In genomic region chr10:51257587-51258049, GRCm38 (mm10) we compare ENCODE assay signal across 14 mouse cellular contexts.
A peak's percentile ranks its signal among the peaks of the same experiment; 100 is the strongest.
DNase-seq lines count a peak whose midpoint lies in the region; ATAC-seq lines count a peak whose summit lies in the region.
"Had no signal": no experiment of that assay in that cellular context is flagged by ENCODE, and none has a peak within 500 bp of the region (broad histone marks: within the 10 kb centered on the region; RNA-seq: fewer than 3 reads in every experiment).

No protein-coding gene starts in this region.

- H3K4me2 ChIP-seq in forebrain, embryonic 12.5 days: no peak overlapping the region
- H3K4me2 ChIP-seq in hindbrain, embryonic 14.5 days (replicated peaks): no peak overlapping the region
- H3K4me2 ChIP-seq in neural tube, embryonic 11.5 days (ENCODE audit: low read depth): no peak overlapping the region
- H3K4me2 ChIP-seq in intestine, embryonic 15.5 days (replicated peaks): no peak overlapping the region
- H3K4me2 ChIP-seq: embryonic facial prominence, embryonic 15.5 days; heart, embryonic 15.5 days; liver, embryonic 12.5 days had no signal

- no peak overlapping the region for H3K4me3 ChIP-seq in forebrain, embryonic 12.5 days (replicated peaks)
- no peak overlapping the region for H3K4me3 ChIP-seq in hindbrain, embryonic 14.5 days (replicated peaks; ENCODE audit: low read length)
- no peak overlapping the region for H3K4me3 ChIP-seq in neural tube, embryonic 11.5 days (ENCODE audit: low read depth, low read length)
- H3K4me3 ChIP-seq in intestine, embryonic 15.5 days (replicated peaks): no peak overlapping the region
- H3K4me3 ChIP-seq: embryonic facial prominence, embryonic 15.5 days; heart, embryonic 15.5 days; liver, embryonic 12.5 days had no signal

- no peak overlapping the region for H3K27ac ChIP-seq in forebrain, embryonic 12.5 days
- H3K27ac ChIP-seq in hindbrain, embryonic 14.5 days: no peak overlapping the region
- H3K27ac ChIP-seq in neural tube, embryonic 11.5 days (ENCODE audit: low read depth, low read length): no peak overlapping the region
- no peak overlapping the region for H3K27ac ChIP-seq in intestine, embryonic 15.5 days
- H3K27ac ChIP-seq: embryonic facial prominence, embryonic 15.5 days; heart, embryonic 15.5 days; liver, embryonic 12.5 days had no signal

- peak; percentile 69 for DNase-seq in embryo, embryonic 11 days
- DNase-seq in hindbrain, embryonic 14.5 days (ENCODE audit: low spot score): no peak
- DNase-seq in neural tube, embryonic 11.5 days (ENCODE audit: low spot score): peak; percentile 55
- no peak for DNase-seq in frontal cortex, postnatal 14 days (ENCODE audit: low spot score in 2 of 2)
- DNase-seq in adrenal gland, adult 18-20 months (ENCODE audit: low spot score in 2 of 2): no peak
- no peak for DNase-seq in kidney, adult 8-10 months
- DNase-seq: cerebellum, adult 9-11 months; kidney, postnatal 14 days; left cerebral cortex, postnatal 4 days had no signal

- H3K36me3 ChIP-seq in forebrain, embryonic 12.5 days (replicated peaks): no peaks in the 10 kb centered on the region
- H3K36me3 ChIP-seq in hindbrain, embryonic 14.5 days (replicated peaks; ENCODE audit: control insufficient read depth, insufficient read depth): no peaks in the 10 kb centered on the region
- no peaks in the 10 kb centered on the region for H3K36me3 ChIP-seq in neural tube, embryonic 11.5 days (ENCODE audit: control insufficient read depth, insufficient read depth, low read length)
- no peaks in the 10 kb centered on the region for H3K36me3 ChIP-seq in intestine, embryonic 15.5 days
- H3K36me3 ChIP-seq: embryonic facial prominence, embryonic 15.5 days; heart, embryonic 15.5 days; liver, embryonic 12.5 days had no signal

- peak; percentile 83 for ATAC-seq in forebrain, embryonic 12.5 days (ENCODE audit: low FRiP score)
- peak; percentile 79 for ATAC-seq in hindbrain, embryonic 14.5 days (ENCODE audit: low FRiP score)
- peak; percentile 69 for ATAC-seq in neural tube, embryonic 11.5 days (ENCODE audit: insufficient read depth, low FRiP score, low TSS enrichment)
- ATAC-seq in intestine, embryonic 15.5 days: no peak
- ATAC-seq: liver, embryonic 12.5 days had no signal

- peaks cover 9% of the 10 kb centered on the region for H3K4me1 ChIP-seq in forebrain, embryonic 12.5 days
- H3K4me1 ChIP-seq in hindbrain, embryonic 14.5 days (replicated peaks; ENCODE audit: control insufficient read depth, insufficient read depth, low read length): no peaks in the 10 kb centered on the region
- H3K4me1 ChIP-seq in neural tube, embryonic 11.5 days (ENCODE audit: control insufficient read depth, insufficient read depth, low read length): no peaks in the 10 kb centered on the region
- H3K4me1 ChIP-seq in intestine, embryonic 15.5 days (replicated peaks): no peaks in the 10 kb centered on the region
- H3K4me1 ChIP-seq: embryonic facial prominence, embryonic 15.5 days; heart, embryonic 15.5 days; liver, embryonic 12.5 days had no signal

- WGBS in forebrain, embryonic 12.5 days: 7% methylated on average over 4 of the region's 4 CpGs
- WGBS in hindbrain, embryonic 14.5 days: 8% methylated on average over 4 of the region's 4 CpGs
- 18% methylated on average over 4 of the region's 4 CpGs for WGBS in neural tube, embryonic 11.5 days
- 56% methylated on average over 4 of the region's 4 CpGs for WGBS in intestine, embryonic 15.5 days

- H3K9me3 ChIP-seq in forebrain, embryonic 12.5 days: no peaks in the 10 kb centered on the region
- no peaks in the 10 kb centered on the region for H3K9me3 ChIP-seq in hindbrain, embryonic 14.5 days (ENCODE audit: control insufficient read depth, low read length)
- no peaks in the 10 kb centered on the region for H3K9me3 ChIP-seq in neural tube, embryonic 11.5 days (ENCODE audit: control insufficient read depth, low read length)
- H3K9me3 ChIP-seq in intestine, embryonic 15.5 days: no peaks in the 10 kb centered on the region
- H3K9me3 ChIP-seq: embryonic facial prominence, embryonic 15.5 days; heart, embryonic 15.5 days; liver, embryonic 12.5 days had no signal

- H3K9ac ChIP-seq in forebrain, embryonic 12.5 days: no peak overlapping the region
- no peak overlapping the region for H3K9ac ChIP-seq in hindbrain, embryonic 14.5 days
- no peak overlapping the region for H3K9ac ChIP-seq in neural tube, embryonic 11.5 days (ENCODE audit: low read length)
- no peak overlapping the region for H3K9ac ChIP-seq in intestine, embryonic 15.5 days
- H3K9ac ChIP-seq: embryonic facial prominence, embryonic 15.5 days; heart, embryonic 15.5 days; liver, embryonic 12.5 days had no signal

- 0 out of 2 replicates have a peak, but pooled peaks cover 2% of the 10 kb centered on the region for H3K27me3 ChIP-seq in forebrain, embryonic 12.5 days
- peaks cover 35% of the 10 kb centered on the region for H3K27me3 ChIP-seq in hindbrain, embryonic 14.5 days (ENCODE audit: control insufficient read depth, insufficient read depth, low read length)
- no peaks in the 10 kb centered on the region for H3K27me3 ChIP-seq in neural tube, embryonic 11.5 days (ENCODE audit: control insufficient read depth, insufficient read depth, low read length)
- H3K27me3 ChIP-seq in intestine, embryonic 15.5 days (replicated peaks): no peaks in the 10 kb centered on the region
- H3K27me3 ChIP-seq: embryonic facial prominence, embryonic 15.5 days; heart, embryonic 15.5 days; liver, embryonic 12.5 days had no signal

Comparison
In these comparisons a context has a peak if more than half of its experiments do, and no peak if none do; other contexts are left out.
1. DNase-seq: peak in embryo, embryonic 11 days (single experiment) and neural tube, embryonic 11.5 days (single experiment); none in hindbrain, embryonic 14.5 days (single experiment), frontal cortex, postnatal 14 days (0 of 2), adrenal gland, adult 18-20 months (0 of 2) and kidney, adult 8-10 months (0 of 2).